Mouse (Mus musculus) CD4-positive, CD25-positive, alpha-beta regulatory T cell, adult 4 months (primary cell): ENCODE data around the gene Otulin. TPM values are rescaled to one million over a fixed set of nuclear protein-coding genes. Genes with fewer than 3 reads are reported as not detected.

Experiments
- ATAC-seq: one replicate; pipeline ENCODE4 v1.8.0; 2017
- polyA plus RNA-seq, 2 experiments: library from polyadenylated mRNA; unstranded; fragments of 100-300 nt; shearing (Covaris generic); gene quantifications; one replicate each; pipeline ENCODE4 v1.2.1; 2017

The Otulin gene
- polyA plus RNA-seq, 2 experiments from 2014 or later = 10.7 to 10.8 TPM

DNA sequence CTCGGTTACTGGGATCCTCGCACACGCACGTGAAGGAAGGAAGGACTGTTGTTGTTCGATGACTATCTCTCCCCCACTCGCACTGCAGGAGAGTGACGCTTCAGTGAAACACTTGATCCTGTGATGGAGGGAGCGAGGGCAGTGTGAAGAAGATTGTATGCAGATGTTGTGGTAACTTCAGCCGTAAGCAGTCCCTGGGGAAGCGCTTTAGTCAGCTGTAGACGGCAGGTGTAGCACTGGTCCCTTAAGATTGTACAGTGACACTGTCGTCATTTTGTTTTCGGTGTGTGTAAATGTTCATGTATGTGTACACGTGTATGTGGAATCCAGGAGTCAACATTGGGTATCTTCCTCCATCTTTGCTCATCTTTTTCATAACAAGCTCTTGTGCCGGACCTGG lies 130.1 kb downstream of the Otulin start:
- no peak for ATAC-seq

DNA sequence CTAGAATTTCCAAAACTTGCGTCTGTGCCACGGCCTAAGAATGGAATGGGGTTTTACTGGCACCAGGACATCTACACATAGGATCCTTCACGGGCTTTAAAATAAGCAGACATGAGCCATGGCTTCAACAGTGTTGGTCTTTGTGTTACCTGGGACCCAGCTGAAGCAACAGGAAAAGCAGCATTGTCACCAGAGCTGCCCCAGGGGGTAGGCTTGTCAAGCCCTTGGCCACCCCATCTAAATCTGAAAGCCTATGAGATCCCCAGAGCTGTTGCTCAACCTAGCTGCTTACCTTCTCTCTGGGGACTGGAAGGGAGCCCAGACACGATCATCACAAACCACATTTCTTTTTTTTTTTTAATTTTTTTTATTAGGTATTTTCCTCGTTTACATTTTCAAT lies 132.4 kb downstream of the Otulin start:
- no peak for ATAC-seq

DNA sequence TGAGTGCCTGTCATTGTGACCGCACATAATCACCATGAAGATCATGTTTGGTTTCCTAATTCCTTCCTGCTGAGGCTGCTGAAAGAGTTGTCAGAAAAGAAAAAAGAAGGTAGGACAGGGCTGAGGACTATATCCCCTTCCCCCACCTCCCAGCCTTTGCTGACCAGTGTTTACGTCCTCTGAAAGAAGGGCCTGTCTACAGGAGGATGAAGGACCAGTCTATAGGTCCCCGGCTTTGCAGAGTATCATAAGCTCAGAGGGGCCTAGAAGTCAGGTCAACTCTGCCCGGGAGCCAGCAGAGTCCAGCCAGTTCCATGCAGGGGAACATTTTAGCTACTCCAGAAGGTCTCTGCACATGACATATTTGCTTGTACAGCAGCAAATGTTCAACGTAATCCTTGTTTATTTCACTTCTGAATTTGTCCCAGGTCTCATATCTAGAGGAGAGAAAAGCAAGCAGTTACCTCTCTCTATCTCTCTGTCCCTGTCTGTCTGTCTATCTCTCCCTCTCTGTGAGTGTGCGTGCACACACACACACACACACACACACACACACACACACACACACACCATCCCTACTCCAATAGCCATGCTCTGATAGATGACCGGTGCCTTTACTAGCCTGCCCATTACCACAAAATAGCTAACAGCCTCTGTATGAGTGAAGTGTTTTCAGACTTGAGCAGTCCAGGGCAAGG lies 133.0 kb downstream of the Otulin start:
- no peak for ATAC-seq

DNA sequence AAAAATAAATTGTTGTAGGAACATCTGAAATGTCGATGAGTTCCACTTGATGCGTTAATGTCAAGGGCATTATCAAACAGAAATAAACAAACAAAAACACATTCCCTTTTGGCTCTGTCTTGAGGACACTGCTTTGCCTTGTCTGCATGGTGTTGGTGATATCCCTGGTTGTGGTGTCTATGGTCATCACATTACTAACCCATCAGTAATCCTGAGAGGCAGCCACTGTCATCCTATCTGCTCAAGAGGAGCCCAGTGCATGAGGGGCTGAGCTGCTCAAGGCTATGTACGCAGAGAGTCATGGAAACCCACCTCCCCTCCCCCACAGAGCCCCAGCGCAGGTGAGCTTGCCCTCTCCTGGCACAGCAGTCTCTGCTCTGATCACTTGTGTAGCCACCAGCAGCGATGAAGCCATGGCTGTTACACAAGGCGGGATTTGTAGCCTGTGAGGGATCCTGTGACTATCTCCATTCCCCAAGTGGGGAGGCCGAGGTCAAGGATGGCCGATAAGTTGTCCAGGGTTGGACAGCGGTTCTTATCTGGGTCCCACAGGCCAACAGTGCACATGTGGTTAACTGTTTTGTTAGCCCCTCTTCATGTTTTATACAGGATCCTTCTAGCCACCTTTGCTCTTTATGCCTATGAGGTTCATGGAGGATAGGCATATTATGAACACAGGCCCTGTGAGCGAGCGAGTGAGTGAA lies 133.7 kb downstream of the Otulin start:
- no peak for ATAC-seq

DNA sequence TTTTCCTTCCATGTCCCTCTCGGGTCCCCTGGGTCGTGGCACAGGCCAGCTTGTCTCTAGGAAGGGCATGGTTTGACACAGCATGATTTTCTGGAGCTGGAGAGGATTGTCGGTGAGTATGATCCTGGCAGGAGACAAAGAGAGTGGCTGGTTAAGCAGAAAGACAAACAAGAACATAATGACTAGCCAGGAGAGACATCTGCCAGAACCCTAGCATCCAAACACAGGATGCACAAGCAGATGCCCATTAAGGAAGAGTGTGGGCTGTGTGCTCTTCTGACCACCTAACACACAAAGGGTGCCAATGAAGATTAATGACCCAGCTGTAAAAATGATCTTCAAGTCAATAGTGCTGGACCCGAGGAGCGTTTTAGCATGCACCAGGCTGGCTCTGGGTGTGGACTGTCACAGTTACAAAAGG lies 134.5 kb downstream of the Otulin start:
- ATAC-seq = no peak

DNA sequence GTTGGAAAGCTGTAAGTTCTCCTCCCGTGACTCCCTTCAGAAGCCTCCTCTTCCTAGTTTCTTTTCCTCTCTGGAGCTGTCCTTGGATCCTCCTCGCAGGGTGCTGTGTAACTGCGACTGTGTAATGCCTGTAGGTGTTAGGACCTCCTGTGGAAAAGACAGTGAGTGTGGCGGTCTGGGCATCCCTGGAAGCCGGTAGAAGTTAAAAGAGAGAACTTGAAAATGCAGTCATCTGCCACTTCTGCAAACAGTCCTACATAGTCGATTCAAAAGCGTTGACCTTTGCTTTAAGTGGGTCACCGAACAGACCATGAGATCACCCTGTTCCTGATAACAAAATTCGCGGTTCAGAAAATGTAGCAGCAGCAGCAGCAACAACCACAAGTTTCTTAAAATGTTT lies 137.0 kb downstream of the Otulin start:
- ATAC-seq = no peak

DNA sequence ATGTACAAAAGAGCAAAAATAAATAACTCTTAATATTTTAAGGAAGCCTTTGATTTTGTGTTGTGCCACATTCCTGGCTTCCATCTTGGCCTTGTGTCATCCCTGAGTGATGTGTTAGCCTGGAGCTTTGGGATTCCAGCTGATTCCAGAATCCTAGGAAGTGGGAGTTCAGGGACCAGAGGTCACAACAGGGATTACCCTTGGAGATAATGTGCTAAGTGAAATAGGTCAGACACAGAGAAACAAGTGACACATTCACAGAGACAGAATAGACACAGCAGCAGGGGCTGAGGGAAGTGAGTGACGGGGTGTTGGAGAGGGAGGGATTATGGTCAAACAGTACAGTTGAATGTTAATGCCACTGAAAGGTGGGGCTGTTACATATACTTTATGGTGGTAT lies 137.8 kb downstream of the Otulin start:
- no peak for ATAC-seq

Other genes with a start within 250 kb of the Otulin start
- 10 to 100 TPM; 15.2 to 16.9 TPM for gene Ank, start 164.0 kb downstream of the Otulin start, polyA plus RNA-seq
- gene Otulinl, start 50.9 kb upstream of the Otulin start, polyA plus RNA-seq = 100 to 1,000 TPM; 216 to 235 TPM